In genomic region chr3:148202148-148202547, GRCm38 (mm10) we compare ENCODE assay signal across 22 mouse cellular contexts.
DNase-seq lines count a peak whose midpoint lies in the region; ATAC-seq and TF ChIP-seq lines count a peak whose summit lies in the region.
"Had no signal": no experiment of that assay in that cellular context is flagged by ENCODE, and none has a peak within 500 bp of the region (broad histone marks: within the 10 kb centered on the region; RNA-seq: fewer than 3 reads in every experiment).

No protein-coding gene starts in this region.

- no peak overlapping the region for H3K27ac ChIP-seq in heart, embryonic 15.5 days
- no peak overlapping the region for H3K27ac ChIP-seq in heart, embryonic 11.5 days (ENCODE audit: low read depth, low read length)
- no peak overlapping the region for H3K27ac ChIP-seq in lung, embryonic 15.5 days
- H3K27ac ChIP-seq in left cerebral cortex, adult 2 months, result no peak overlapping the region
- H3K27ac ChIP-seq: embryonic facial prominence, embryonic 15.5 days; heart, adult 2 months; hindbrain, embryonic 10.5 days; liver, embryonic 14.5 days; neural tube, embryonic 15.5 days had no signal

- no peak overlapping the region for H3K4me3 ChIP-seq in heart, embryonic 15.5 days
- H3K4me3 ChIP-seq in heart, embryonic 11.5 days (ENCODE audit: low read depth, low read length), result no peak overlapping the region
- H3K4me3 ChIP-seq in lung, embryonic 15.5 days, result no peak overlapping the region
- H3K4me3 ChIP-seq in left cerebral cortex, adult 2 months, result no peak overlapping the region
- H3K4me3 ChIP-seq: embryonic facial prominence, embryonic 15.5 days; heart, adult 2 months; hindbrain, embryonic 10.5 days; neural tube, embryonic 15.5 days had no signal

- no peaks in the 10 kb centered on the region for H3K9me3 ChIP-seq in heart, embryonic 15.5 days (replicated peaks)
- H3K9me3 ChIP-seq in heart, embryonic 11.5 days (replicated peaks; ENCODE audit: control insufficient read depth, low read length), result no peaks in the 10 kb centered on the region
- H3K9me3 ChIP-seq in lung, embryonic 15.5 days, result no peaks in the 10 kb centered on the region
- H3K9me3 ChIP-seq: embryonic facial prominence, embryonic 15.5 days; hindbrain, embryonic 10.5 days; neural tube, embryonic 15.5 days had no signal

- no peak overlapping the region for H3K4me2 ChIP-seq in heart, embryonic 15.5 days
- H3K4me2 ChIP-seq in heart, embryonic 11.5 days, result no peak overlapping the region
- no peak overlapping the region for H3K4me2 ChIP-seq in lung, embryonic 15.5 days
- H3K4me2 ChIP-seq: embryonic facial prominence, embryonic 15.5 days; neural tube, embryonic 15.5 days had no signal

- intact Hi-C loops in left cerebral cortex, adult 2 months (cut with DNase I), result no loop called here

- peaks cover 2% of the 10 kb centered on the region; the same call in 1 of the 2 replicates for H3K4me1 ChIP-seq in heart, embryonic 15.5 days (replicated peaks)
- H3K4me1 ChIP-seq in heart, embryonic 11.5 days (ENCODE audit: control insufficient read depth, insufficient read depth, low read length), result no peaks in the 10 kb centered on the region
- 0 out of 2 replicates have a peak, but pooled peaks cover 3% of the 10 kb centered on the region for H3K4me1 ChIP-seq in lung, embryonic 15.5 days
- H3K4me1 ChIP-seq: embryonic facial prominence, embryonic 15.5 days; hindbrain, embryonic 10.5 days; neural tube, embryonic 15.5 days had no signal

- DNase-seq in kidney, postnatal 14 days, result peak; percentile 1
- DNase-seq in kidney, adult 18-20 months, result no peak
- peak; percentile 30 to 74 for DNase-seq in lung, postnatal 4 days
- no peak for DNase-seq in left cerebral cortex, adult 2 months (ENCODE audit: extremely low spot score in 1 of 2, low spot score in 2 of 2)
- DNase-seq: adrenal gland, postnatal 25 days; cerebellum, adult 18-20 months; cerebellum, postnatal 36 days; gastrocnemius, postnatal 25 days; heart, adult 2 months; kidney, adult 2 months; layer of hippocampus, postnatal 36 days; midbrain, embryonic 14.5 days; thymus, postnatal 14 days had no signal

- WGBS in heart, embryonic 15.5 days, result 22% methylated on average over 3 of the region's 3 CpGs
- 53% methylated on average over 3 of the region's 3 CpGs for WGBS in heart, embryonic 11.5 days (ENCODE audit: insufficient replicate concordance)
- WGBS in lung, embryonic 15.5 days, result 39% methylated on average over 3 of the region's 3 CpGs

- H3K9ac ChIP-seq in heart, embryonic 15.5 days, result no peak overlapping the region
- H3K9ac ChIP-seq in heart, embryonic 11.5 days (ENCODE audit: low read depth, low read length), result no peak overlapping the region
- H3K9ac ChIP-seq in lung, embryonic 15.5 days, result no peak overlapping the region
- H3K9ac ChIP-seq: embryonic facial prominence, embryonic 15.5 days; liver, embryonic 14.5 days; neural tube, embryonic 15.5 days had no signal

- no peaks in the 10 kb centered on the region for H3K36me3 ChIP-seq in heart, embryonic 15.5 days
- no peaks in the 10 kb centered on the region for H3K36me3 ChIP-seq in heart, embryonic 11.5 days (ENCODE audit: control insufficient read depth, insufficient read depth, low read length)
- H3K36me3 ChIP-seq in lung, embryonic 15.5 days, result no peaks in the 10 kb centered on the region
- H3K36me3 ChIP-seq: embryonic facial prominence, embryonic 15.5 days; G1E; hindbrain, embryonic 10.5 days; neural tube, embryonic 15.5 days had no signal

- ATAC-seq in heart, embryonic 15.5 days (replicated peaks; ENCODE audit: insufficient number of reproducible peaks, insufficient read depth, low FRiP score, low read depth), result 0 out of 2 replicates have a peak, but pooled peaks have one; percentile 47
- ATAC-seq in heart, embryonic 11.5 days (replicated peaks; ENCODE audit: insufficient number of reproducible peaks, low FRiP score, low TSS enrichment), result no peak
- ATAC-seq in lung, embryonic 15.5 days (ENCODE audit: borderline replicate concordance, extremely low read depth, low FRiP score, low TSS enrichment), result peak; percentile 90
- ATAC-seq in erythroid progenitor cell, adult 5-6 weeks (replicated peaks; ENCODE audit: low FRiP score, poor library complexity, severe bottlenecking), result no peak

- no peak for TF ChIP-seq CTCF in left cerebral cortex, adult 2 months (IDR thresholded peaks at IDR 0.05)

- no peaks in the 10 kb centered on the region for H3K27me3 ChIP-seq in heart, embryonic 15.5 days
- H3K27me3 ChIP-seq in heart, embryonic 11.5 days (ENCODE audit: control insufficient read depth, insufficient read depth, low read length), result no peaks in the 10 kb centered on the region
- no peaks in the 10 kb centered on the region for H3K27me3 ChIP-seq in lung, embryonic 15.5 days
- H3K27me3 ChIP-seq: embryonic facial prominence, embryonic 15.5 days; neural tube, embryonic 15.5 days had no signal

Comparison
In these comparisons a context has a peak if more than half of its experiments do, and no peak if none do; other contexts are left out.
1. ATAC-seq: peak in heart, embryonic 15.5 days (single experiment) and lung, embryonic 15.5 days (single experiment); none in heart, embryonic 11.5 days (single experiment) and erythroid progenitor cell, adult 5-6 weeks (single experiment).
2. DNase-seq: peak in kidney, postnatal 14 days (single experiment) and lung, postnatal 4 days (2 of 2); none in kidney, adult 18-20 months (single experiment) and left cerebral cortex, adult 2 months (0 of 2).